In genomic region chr1:58770111-58770720, GRCm38 (mm10) we compare ENCODE assay signal across 9 mouse cellular contexts. TPM values are rescaled to one million over a fixed set of nuclear protein-coding genes. Genes with fewer than 3 reads are reported as not detected.
DNase-seq lines count a peak whose midpoint lies in the region; ATAC-seq and TF ChIP-seq lines count a peak whose summit lies in the region.
"Had no signal": no experiment of that assay in that cellular context is flagged by ENCODE, and none has a peak within 500 bp of the region (broad histone marks: within the 10 kb centered on the region; RNA-seq: fewer than 3 reads in every experiment).

No protein-coding gene starts in this region.

- H3K36me3 ChIP-seq in kidney, embryonic 16.5 days (ENCODE audit: insufficient read depth, low read length): no peaks in the 10 kb centered on the region
- H3K36me3 ChIP-seq in myocyte (ENCODE audit: control insufficient read depth, insufficient read depth): no peaks in the 10 kb centered on the region

- H3K79me2 ChIP-seq in myocyte (ENCODE audit: control insufficient read depth, insufficient read depth): no peaks in the 10 kb centered on the region

- H3K4me2 ChIP-seq in kidney, embryonic 16.5 days (replicated peaks; ENCODE audit: low read depth, low read length): no peak overlapping the region
- H3K4me2 ChIP-seq in myocyte (ENCODE audit: low read depth): peak overlapping the region; percentile 4

- no peak overlapping the region for H3K27ac ChIP-seq in kidney, embryonic 16.5 days (ENCODE audit: low read length)

- H3K9me3 ChIP-seq in kidney, embryonic 16.5 days (ENCODE audit: low read length): no peaks in the 10 kb centered on the region

- H3K9ac ChIP-seq in kidney, embryonic 16.5 days (replicated peaks; ENCODE audit: low read length): no peak overlapping the region

- no peak overlapping the region for H3ac ChIP-seq in myocyte (ENCODE audit: control insufficient read depth, insufficient read length)

- H3K4me3 ChIP-seq in kidney, embryonic 16.5 days (ENCODE audit: low read length): no peak overlapping the region
- H3K4me3 ChIP-seq in myocyte: no peak overlapping the region
- H3K4me3 ChIP-seq: erythroblast, embryonic 14.5 days had no signal

- TF ChIP-seq POLR2A in myocyte (IDR thresholded peaks at IDR 0.05; ENCODE audit: insufficient read length, low read depth): no peak

- no peaks in the 10 kb centered on the region for H3K4me1 ChIP-seq in kidney, embryonic 16.5 days (ENCODE audit: insufficient read depth, low read length)

- no peak for ATAC-seq in kidney, embryonic 16.5 days (ENCODE audit: low FRiP score, low TSS enrichment)
- peak; percentile 68 for ATAC-seq in granulocyte monocyte progenitor cell, adult 5-6 weeks (replicated peaks; ENCODE audit: poor library complexity, severe bottlenecking)
- no peak; the same call in 1 of the 2 replicates for ATAC-seq in erythroblast, adult 5-6 weeks (replicated peaks; ENCODE audit: low FRiP score, poor library complexity, severe bottlenecking)

- H3K27me3 ChIP-seq in kidney, embryonic 16.5 days (ENCODE audit: insufficient read depth, low read length): no peaks in the 10 kb centered on the region
- no peaks in the 10 kb centered on the region for H3K27me3 ChIP-seq in myocyte (ENCODE audit: control insufficient read depth, insufficient read depth, insufficient read length)

- 27% methylated on average over 7 of the region's 7 CpGs for WGBS in kidney, embryonic 16.5 days

- peak; percentile 44 for DNase-seq in kidney, adult 18-20 months
- peak; percentile 83 for DNase-seq in ES-CJ7 (ENCODE audit: low read depth, low spot score)
- peak; percentile 36 for DNase-seq in c-Kit-negative CD71-positive TER-119-positive erythroid progenitor cells, embryonic 14.5 days (ENCODE audit: low read depth, low spot score)
- DNase-seq in left cerebral cortex, adult 18-20 months (ENCODE audit: low spot score in 2 of 2): peak; percentile 36 to 58

TF ChIP-seq in myocyte, 11 proteins besides CTCF, POLR2A, EP300 and RAD21:
- TF ChIP-seq E2F4 (IDR thresholded peaks at IDR 0.05; ENCODE audit: insufficient read depth) (no peak), CEBPB (IDR thresholded peaks at IDR 0.05; ENCODE audit: insufficient read depth, poor library complexity, severe bottlenecking) (no peak), MYOG (IDR thresholded peaks at IDR 0.05; ENCODE audit: control insufficient read depth in 1 of 3, insufficient read depth in 1 of 3, insufficient read length in 2 of 3, low read depth in 2 of 3) (no peak)

RNA-seq across cellular contexts. Expression of gene Casp8, which starts 25.0 kb away (rescaled TPM):
- 42.1 and 44.1 TPM in 2 replicates for polyA plus RNA-seq in kidney, embryonic 16.5 days (2015; fragmentation: Nextera tagmentation; extraction: Ambion mirVana)
- total RNA-seq in granulocyte monocyte progenitor cell, adult 5-6 weeks (2014; fragmentation: Nextera tagmentation): 106 and 119 TPM in 2 replicates
- 133 and 147 TPM in 2 replicates for total RNA-seq in granulocyte monocyte progenitor cell, adult 5-6 weeks (2017)
- total RNA-seq in left cerebral cortex, adult 18-20 months (2021): 1 to 10 TPM; 2.5 TPM
- 5.9 TPM for polyA plus RNA-seq in myocyte (2012; fragmentation: generic; extraction: Trizol)
- total RNA-seq in erythroblast, adult 5-6 weeks (2015; ENCODE audit: low replicate concordance): 23.6 and 36.9 TPM in 2 replicates
- 15.7 and 20.4 TPM in 2 replicates for total RNA-seq in erythroblast, adult 5-6 weeks (2017; ENCODE audit: low replicate concordance)

RNA-seq across cellular contexts. Expression of gene Cflar, which starts 58.9 kb away (rescaled TPM):
- 41.3 and 45.0 TPM in 2 replicates for polyA plus RNA-seq in kidney, embryonic 16.5 days (2015; fragmentation: Nextera tagmentation; extraction: Ambion mirVana)
- total RNA-seq in granulocyte monocyte progenitor cell, adult 5-6 weeks (2014; fragmentation: Nextera tagmentation): 81.6 and 114 TPM in 2 replicates
- total RNA-seq in granulocyte monocyte progenitor cell, adult 5-6 weeks (2017): 95.6 and 100 TPM in 2 replicates
- 10 to 100 TPM; 25.9 to 29.6 TPM for total RNA-seq in left cerebral cortex, adult 18-20 months (2021)
- 19.7 TPM for polyA plus RNA-seq in myocyte (2012; fragmentation: generic; extraction: Trizol)
- 10.4 and 14.2 TPM in 2 replicates for total RNA-seq in erythroblast, adult 5-6 weeks (2015; ENCODE audit: low replicate concordance)
- total RNA-seq in erythroblast, adult 5-6 weeks (2017; ENCODE audit: low replicate concordance): 16.4 and 26.2 TPM in 2 replicates

Comparison
In these comparisons a context has a peak if more than half of its experiments do, and no peak if none do; other contexts are left out.
1. RNA of gene Casp8, which starts 25.0 kb away (total RNA-seq): 106 to 147 TPM in granulocyte monocyte progenitor cell, adult 5-6 weeks and 15.7 to 36.9 TPM in erythroblast, adult 5-6 weeks; 2.5 TPM in left cerebral cortex, adult 18-20 months; every median in the first group is over 4 times any median in the second.
2. Peak in every context shown above with its lines, with median percentiles within 50 percentile points of each other: DNase-seq.